Mouse (Mus musculus) c-Kit-positive CD71-negative TER-119-negative erythroid progenitor cells, embryonic 14.5 days (primary cell): ENCODE results near the gene Acss2.
"Not testable (repeated sequence)": the region's sequence is repeated elsewhere in the genome, so short reads cannot be mapped to it uniquely, and the experiment has no call there.

Experiments
- DNase-seq: peaks from one replicate; pipeline ENCODE4 v3.0.0-alpha.2; 2013; ENCODE audit warnings: low read depth

Acss2 gene

GRCm38 (mm10) chr2:155538463-155539057 is 20.8 kb downstream of the Acss2 start:
- DNase-seq, result not testable (repeated sequence)

DNA sequence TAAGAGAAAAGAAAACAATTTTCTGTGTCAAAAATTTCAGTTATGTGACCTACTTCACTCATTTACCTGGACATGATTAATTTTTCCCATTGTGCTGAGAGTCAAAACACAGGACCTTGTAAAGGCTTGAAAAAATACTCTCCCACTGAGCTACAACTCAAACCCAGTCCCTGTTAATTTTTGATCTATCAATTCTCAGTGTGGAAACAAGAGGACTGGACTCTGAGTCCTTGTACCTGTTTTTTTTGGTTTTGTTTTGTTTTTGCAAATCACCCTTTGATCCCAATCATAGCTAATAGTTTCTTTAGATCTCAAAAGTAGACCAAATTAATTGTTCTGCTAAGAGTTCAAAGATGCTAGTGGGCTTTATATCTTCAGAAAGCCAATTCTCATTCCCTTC is 21.9 kb downstream of the Acss2 start:
- DNase-seq, result no peak

DNA sequence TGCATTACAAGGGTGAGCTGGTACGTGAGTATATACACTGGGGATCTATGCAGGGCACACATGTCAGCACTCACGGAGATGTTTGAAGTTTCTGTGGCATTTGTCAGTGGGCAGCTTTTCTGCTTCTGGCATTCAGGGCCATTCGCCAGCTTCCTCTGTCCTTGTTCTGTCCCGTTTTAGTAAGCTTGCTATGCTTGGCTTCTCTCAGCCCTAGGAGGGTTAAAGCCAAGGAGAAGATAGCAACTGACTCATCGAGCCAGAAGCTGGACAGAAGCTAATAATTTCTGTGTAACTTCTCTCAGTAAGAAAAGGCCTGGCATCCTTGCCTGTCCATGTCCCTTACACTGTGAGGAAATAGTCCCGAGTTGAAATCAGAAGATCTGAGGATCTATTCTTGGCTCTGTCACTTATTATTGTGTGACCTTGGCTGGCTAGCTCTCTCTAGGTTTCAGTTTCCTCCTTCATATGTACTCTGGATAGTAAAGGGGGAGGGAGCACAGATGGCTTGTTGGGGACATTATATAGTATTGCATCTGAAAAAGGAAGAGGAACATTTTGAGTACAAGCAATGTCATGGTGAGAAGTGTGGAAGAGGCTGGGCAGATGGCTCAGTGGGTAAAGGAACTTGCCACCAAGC is 23.2 kb downstream of the Acss2 start:
- no peak for DNase-seq

DNA sequence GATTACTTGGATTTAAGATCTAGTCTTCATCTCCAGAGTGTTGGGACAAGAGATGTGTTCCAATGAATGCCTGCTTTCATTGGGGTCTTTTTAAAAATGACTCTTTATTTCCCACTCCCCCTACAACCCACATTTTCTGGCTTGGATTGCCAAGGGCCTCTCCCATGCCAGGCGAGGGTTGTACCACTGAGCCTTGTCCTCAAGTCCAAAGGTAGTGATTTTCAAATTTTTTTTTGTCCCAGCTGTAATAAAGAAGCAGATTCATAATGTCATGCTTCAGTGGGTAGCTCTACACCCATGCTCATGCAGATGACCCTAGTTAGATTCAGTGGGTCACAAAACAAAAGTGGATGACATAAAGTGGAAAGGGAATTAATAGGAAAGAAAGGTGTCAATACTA is 29.2 kb downstream of the Acss2 start:
- no peak for DNase-seq

DNA sequence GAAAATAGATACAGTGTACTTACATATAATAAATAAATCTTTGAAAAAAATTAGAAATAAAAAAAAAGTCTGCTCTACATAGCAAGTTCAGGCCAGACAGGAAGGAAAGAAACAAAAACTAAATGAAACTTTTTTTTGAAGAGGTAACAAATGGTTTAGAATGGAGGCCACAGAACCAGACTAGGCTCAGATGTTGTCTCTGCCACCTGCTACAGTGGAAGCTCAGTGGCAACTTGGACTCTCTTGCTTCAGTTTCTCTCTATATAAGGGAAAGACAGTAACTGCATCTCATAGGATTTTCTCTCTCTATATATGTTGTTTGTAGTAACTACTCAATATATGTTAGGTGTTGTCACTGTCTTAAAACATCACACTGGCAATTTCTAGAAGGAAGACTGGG is 34.6 kb downstream of the Acss2 start:
- no peak for DNase-seq

- DNase-seq, result no peak
Measured at GRCm38 (mm10) chr2:155552949-155553354, 35.2 kb downstream of the Acss2 start.

GRCm38 (mm10) chr2:155554426-155554985 is 36.8 kb downstream of the Acss2 start:
- no peak for DNase-seq

GRCm38 (mm10) chr2:155562209-155562608 is 44.5 kb downstream of the Acss2 start:
- DNase-seq, result no peak

GRCm38 (mm10) chr2:155562934-155563333 is 45.2 kb downstream of the Acss2 start:
- DNase-seq, result no peak

- DNase-seq, result no peak
Measured at GRCm38 (mm10) chr2:155567751-155568150, 50.0 kb downstream of the Acss2 start.

- no peak for DNase-seq
Measured at GRCm38 (mm10) chr2:155569223-155569807, 51.6 kb downstream of the Acss2 start.

GRCm38 (mm10) chr2:155573001-155573400 is 55.3 kb downstream of the Acss2 start:
- DNase-seq, result no peak

- DNase-seq, result no peak
Measured at GRCm38 (mm10) chr2:155573996-155574395, 56.2 kb downstream of the Acss2 start.

DNA sequence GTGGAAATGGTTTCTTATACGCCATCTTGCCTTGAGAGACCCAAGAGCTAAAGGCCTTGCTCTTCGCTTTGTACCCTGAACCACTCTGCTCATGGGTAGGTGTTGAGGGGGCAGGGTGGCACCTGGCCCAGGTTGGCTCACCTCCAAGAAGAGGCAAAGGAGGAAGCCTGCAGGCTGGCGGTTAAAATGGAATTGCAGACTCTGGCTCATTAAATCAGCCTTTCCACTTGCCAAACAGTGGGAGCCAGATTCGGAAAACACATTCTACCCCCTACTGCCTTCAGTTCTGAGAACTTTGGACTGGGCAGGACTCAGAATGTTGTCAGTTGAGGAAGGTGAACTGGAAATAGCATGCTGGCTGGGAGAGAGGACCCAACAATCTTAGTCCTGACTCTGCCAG is 57.0 kb downstream of the Acss2 start:
- no peak for DNase-seq

DNA sequence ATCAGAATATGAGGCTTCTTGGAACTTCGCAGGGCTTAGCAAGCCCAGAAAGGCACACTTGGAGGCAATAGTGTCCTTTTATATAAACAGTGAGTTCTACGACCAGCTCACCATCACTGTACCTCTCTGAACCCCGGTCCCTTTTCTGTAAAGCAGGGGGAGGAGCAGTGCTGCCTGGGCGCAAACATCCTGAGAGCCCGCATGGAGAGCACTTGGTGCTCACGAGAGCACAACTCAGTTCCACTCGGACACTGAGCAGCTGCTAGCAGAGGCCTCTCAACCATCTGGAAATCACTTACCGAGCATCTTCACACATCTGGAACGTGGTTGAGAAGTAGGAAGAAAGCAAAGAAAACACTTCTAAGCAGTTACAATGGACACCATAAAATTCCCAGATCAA is 58.9 kb downstream of the Acss2 start:
- no peak for DNase-seq

DNA sequence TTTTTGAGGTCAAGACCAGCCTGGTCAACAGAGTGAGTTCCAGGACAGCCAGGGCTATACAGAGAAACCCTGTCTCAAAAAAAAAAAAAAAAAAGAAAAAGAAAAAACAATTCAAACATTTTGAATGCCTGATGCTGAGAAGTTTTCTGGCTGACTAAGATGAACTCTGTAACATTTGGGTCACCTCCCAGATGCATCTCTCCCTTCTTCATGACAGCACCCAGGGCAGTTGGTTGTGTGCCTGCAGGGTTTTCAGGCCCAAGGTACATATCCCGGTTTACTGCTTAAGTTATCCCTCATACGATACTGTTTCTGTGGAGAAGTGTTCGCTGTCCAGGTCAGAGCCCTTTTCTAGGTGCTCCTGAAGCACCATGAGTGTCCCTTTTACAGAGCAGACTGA is 62.6 kb downstream of the Acss2 start:
- DNase-seq, result no peak

- no peak for DNase-seq
Measured at GRCm38 (mm10) chr2:155582384-155582995, 64.7 kb downstream of the Acss2 start.

DNA sequence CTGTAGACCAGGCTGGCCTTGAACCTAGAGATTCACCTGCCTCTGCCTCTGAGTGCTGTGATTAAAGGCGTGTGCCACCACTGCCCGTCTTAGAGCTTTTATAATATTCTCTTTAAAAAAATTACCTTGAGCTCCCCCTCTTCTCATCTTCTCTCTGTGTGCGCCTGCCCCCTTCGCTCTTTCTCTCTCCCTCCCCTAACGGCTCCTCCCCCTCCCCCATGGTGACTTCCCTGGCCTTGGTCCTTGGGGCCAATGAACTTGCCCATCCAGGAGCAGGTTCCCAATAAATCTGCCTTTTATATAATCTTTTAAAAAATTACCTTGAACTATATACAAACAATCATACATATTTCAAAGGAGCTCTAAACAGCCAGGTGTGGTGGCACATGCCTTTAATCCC is 65.2 kb downstream of the Acss2 start:
- DNase-seq, result no peak

- no peak for DNase-seq
Measured at GRCm38 (mm10) chr2:155583927-155584530, 66.3 kb downstream of the Acss2 start.

GRCm38 (mm10) chr2:155585082-155585481 is 67.3 kb downstream of the Acss2 start:
- DNase-seq, result no peak

- no peak for DNase-seq
Measured at GRCm38 (mm10) chr2:155585486-155585885, 67.7 kb downstream of the Acss2 start.

DNA sequence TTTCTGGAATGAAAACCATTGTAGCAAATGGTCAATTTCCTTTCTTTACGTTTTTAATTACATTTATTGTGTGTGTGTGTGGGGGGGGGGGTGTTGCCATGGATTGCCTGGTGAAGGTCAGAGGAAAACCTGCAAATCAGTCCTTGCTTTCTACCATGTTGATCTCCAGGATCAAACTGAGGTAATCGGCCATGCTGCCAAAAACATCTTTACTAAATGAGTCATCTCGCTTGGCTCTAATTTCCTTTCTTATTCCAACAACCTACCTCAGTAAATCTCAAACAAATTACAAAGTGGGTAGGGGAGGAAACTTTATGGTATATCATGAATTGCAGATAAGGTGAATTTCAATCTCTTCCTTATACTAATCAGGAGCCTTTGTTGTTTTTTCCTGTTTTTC is 70.4 kb downstream of the Acss2 start:
- DNase-seq, result no peak

DNA sequence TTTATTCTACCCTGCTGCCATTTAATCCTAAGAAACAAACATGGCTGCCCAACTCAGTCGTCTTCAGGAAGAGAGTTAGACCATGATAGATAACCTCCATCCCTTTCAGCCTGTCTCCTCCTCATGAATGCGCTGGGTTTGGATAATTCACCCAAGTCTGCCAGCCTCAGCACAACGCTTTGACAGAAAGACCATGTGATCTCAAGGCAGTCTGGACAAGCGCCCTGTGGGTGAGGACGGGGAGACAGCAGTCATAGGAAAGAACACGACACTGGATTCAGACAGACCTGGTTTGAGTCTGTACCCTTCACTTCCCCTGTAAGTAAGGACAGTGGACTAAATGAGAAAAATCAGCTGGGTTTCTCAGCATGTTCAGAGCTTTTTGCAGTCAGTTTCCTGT is 71.8 kb downstream of the Acss2 start:
- no peak for DNase-seq
